Mouse (Mus musculus): ENCODE results near the gene Cd300c2. TPM values are rescaled to one million over a fixed set of nuclear protein-coding genes. Genes with fewer than 3 reads are reported as not detected.

The Cd300c2 gene
- polyA plus RNA-seq (2014; fragmentation: Illumina TruSeq; extraction: RNeasy Lipid Tissue Mini Kit (QIAGEN cat#74804); ENCODE audit: low read depth, low replicate concordance) = 1.7 TPM

DNA sequence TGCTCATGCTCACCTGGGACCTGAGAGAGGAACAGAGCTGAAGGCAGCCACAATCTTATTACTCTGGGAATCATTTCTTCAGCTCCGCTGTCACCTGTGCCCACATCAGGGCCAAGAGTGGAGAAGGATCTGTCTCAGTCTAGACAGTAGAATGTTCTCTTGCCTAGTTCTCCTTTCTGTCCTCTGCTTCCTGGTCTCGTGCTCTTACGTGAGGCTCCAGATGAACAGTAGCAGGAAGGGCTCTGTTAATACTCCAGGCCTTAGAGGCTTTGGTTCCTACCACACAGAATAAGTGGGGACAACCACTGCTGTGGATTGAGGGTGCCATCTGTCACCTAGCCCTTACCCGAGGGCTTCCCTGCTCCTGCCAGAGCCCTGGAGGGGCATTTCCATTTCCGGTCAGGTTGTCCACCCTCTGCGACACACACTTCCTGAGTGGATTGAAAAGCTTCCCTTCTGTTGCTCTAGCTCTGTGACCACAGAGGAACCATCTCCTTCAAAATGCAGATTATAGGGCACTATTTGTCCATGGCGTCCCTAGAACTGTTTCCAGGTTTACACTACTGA, at the start of gene Cd300c2:
TSS of gene Cd300c2 (minus strand) at position 407 of the 567 bp plus-strand sequence.

DNA sequence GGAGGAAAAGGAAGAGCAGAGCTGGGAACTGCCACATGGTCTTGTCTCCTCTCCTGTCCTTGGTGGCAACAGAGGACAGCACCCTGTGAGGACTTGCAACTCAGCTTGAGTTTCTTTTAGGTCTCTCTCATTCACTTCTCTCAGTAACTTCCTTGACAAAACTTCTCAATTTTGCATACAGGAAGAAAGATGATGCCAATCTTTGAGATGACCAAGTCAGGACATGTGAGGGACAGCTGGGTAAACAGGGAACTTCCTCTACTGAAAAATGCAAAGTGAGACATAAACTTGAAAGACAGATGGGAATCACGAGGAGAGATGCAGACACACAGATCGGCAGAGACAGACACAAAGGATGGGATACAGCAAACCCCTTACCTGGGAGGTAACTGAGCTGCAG, 46.6 kb upstream of the Cd300c2 start, which contains the start of gene Cd300ld3:
TSS of gene Cd300ld3 (minus strand) at position 151 of the 400 bp plus-strand sequence.

DNA sequence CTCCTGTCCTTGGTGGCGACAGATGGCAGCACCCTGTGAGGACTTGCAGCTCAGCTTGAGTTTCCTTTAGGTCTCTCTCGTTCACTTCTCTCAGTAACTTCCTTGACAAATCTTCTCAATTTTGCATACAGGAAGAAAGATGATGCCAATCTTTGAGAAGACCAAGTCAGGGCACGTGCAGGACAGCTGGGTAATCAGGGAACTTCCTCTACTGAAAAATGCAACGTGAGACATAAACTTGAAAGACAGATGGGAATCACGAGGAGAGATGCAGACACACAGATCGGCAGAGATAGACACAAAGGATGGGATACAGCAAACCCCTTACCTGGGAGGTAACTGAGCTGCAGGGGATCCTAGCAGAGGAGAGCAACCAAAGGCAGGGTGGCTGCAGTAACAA, 36.0 kb upstream of the Cd300c2 start, which contains the start of gene Cd300ld5:
TSS of gene Cd300ld5 (minus strand) at position 101 of the 400 bp plus-strand sequence.

DNA sequence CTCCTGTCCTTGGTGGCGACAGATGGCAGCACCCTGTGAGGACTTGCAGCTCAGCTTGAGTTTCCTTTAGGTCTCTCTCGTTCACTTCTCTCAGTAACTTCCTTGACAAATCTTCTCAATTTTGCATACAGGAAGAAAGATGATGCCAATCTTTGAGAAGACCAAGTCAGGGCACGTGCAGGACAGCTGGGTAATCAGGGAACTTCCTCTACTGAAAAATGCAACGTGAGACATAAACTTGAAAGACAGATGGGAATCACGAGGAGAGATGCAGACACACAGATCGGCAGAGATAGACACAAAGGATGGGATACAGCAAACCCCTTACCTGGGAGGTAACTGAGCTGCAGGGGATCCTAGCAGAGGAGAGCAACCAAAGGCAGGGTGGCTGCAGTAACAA, 25.2 kb upstream of the Cd300c2 start, which contains the start of gene Cd300ld4:
TSS of gene Cd300ld4 (minus strand) at position 101 of the 400 bp plus-strand sequence.

DNA sequence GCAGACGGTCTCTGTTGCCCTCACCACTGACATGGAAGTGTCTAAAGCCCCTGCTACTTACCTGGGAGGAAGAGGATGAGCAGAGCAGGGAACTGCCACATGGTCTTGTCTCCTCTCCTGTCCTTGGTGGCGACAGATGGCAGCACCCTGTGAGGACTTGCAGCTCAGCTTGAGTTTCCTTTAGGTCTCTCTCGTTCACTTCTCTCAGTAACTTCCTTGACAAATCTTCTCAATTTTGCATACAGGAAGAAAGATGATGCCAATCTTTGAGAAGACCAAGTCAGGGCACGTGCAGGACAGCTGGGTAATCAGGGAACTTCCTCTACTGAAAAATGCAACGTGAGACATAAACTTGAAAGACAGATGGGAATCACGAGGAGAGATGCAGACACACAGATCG, 14.4 kb upstream of the Cd300c2 start, which contains the start of gene Cd300ld2:
TSS of gene Cd300ld2 (minus strand) at position 101 of the 400 bp plus-strand sequence.

DNA sequence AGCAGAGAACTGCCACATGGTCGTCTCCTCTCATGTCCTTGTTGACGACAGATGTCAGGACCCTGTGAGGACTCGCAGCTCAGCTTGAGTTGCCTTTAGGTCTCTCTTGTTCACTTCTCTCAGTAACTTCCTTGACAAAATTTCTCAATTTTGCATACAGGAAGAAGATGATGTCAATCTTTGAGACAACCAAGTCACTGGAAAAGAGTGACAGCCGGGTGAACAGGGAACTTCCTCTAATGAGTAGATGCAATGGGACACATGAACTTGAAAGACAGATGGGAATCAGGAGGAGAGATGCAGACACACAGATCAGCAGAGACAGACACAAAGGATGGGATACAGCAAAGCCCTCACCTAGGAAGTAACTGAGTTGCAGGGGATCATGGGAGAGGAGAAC, 11.9 kb downstream of the Cd300c2 start, which contains the start of gene Cd300ld:
TSS of gene Cd300ld (minus strand) at position 130 of the 400 bp plus-strand sequence.

DNA sequence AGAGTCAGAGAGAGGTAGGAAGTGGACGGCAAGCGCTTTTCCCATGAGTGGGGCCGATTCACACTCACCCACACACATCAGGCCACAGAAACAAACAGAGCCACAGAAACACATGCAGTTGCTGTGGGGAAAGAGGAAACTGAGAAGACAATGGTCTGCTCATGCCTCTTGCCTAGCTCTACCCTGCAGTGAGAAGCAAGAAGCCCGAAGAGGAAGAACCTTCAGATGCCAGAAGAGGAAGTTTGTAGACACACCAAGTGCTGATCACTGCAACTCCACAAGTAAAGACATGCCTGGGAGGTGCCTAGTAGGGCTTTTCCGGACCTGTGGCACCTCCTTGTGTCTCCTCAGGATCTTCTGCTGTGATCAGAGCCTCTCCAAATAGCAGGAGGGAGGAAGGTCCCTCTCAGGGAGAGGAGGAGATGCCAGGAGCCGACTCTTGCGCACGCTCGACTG, 32.9 kb downstream of the Cd300c2 start, which contains the start of gene Cd300c:
TSS of gene Cd300c (minus strand) at position 406 of the 456 bp plus-strand sequence.

Other genes with a start within 250 kb of the Cd300c2 start
- gene Kif19a, start 236.5 kb downstream of the Cd300c2 start, polyA plus RNA-seq (2014; fragmentation: Illumina TruSeq; extraction: RNeasy Lipid Tissue Mini Kit (QIAGEN cat#74804); ENCODE audit: low read depth, low replicate concordance) = not detected
- gene Btbd17, start 205.9 kb downstream of the Cd300c2 start, polyA plus RNA-seq (2014; fragmentation: Illumina TruSeq; extraction: RNeasy Lipid Tissue Mini Kit (QIAGEN cat#74804); ENCODE audit: low read depth, low replicate concordance) = not detected
- gene Gpr142, start 203.0 kb downstream of the Cd300c2 start, polyA plus RNA-seq (2014; fragmentation: Illumina TruSeq; extraction: RNeasy Lipid Tissue Mini Kit (QIAGEN cat#74804); ENCODE audit: low read depth, low replicate concordance) = not detected
- 0.23 TPM for gene Gprc5c, start 150.7 kb downstream of the Cd300c2 start, polyA plus RNA-seq (2014; fragmentation: Illumina TruSeq; extraction: RNeasy Lipid Tissue Mini Kit (QIAGEN cat#74804); ENCODE audit: low read depth, low replicate concordance)
- 2.3 TPM for gene Cd300a, start 111.8 kb downstream of the Cd300c2 start, polyA plus RNA-seq (2014; fragmentation: Illumina TruSeq; extraction: RNeasy Lipid Tissue Mini Kit (QIAGEN cat#74804); ENCODE audit: low read depth, low replicate concordance)
- gene Cd300lb, start 67.5 kb downstream of the Cd300c2 start, polyA plus RNA-seq (2014; fragmentation: Illumina TruSeq; extraction: RNeasy Lipid Tissue Mini Kit (QIAGEN cat#74804); ENCODE audit: low read depth, low replicate concordance) = 1.0 TPM
- gene Cd300c, start 32.7 kb downstream of the Cd300c2 start, polyA plus RNA-seq (2014; fragmentation: Illumina TruSeq; extraction: RNeasy Lipid Tissue Mini Kit (QIAGEN cat#74804); ENCODE audit: low read depth, low replicate concordance) = not detected
- 3.6 TPM for gene Cd300ld, start 12.0 kb downstream of the Cd300c2 start, polyA plus RNA-seq (2014; fragmentation: Illumina TruSeq; extraction: RNeasy Lipid Tissue Mini Kit (QIAGEN cat#74804); ENCODE audit: low read depth, low replicate concordance)
- gene Cd300ld2, start 14.3 kb upstream of the Cd300c2 start, polyA plus RNA-seq (2014; fragmentation: Illumina TruSeq; extraction: RNeasy Lipid Tissue Mini Kit (QIAGEN cat#74804); ENCODE audit: low read depth, low replicate concordance) = not detected
- not detected for gene Cd300ld4, start 25.1 kb upstream of the Cd300c2 start, polyA plus RNA-seq (2014; fragmentation: Illumina TruSeq; extraction: RNeasy Lipid Tissue Mini Kit (QIAGEN cat#74804); ENCODE audit: low read depth, low replicate concordance)
- gene Cd300ld5, start 35.9 kb upstream of the Cd300c2 start, polyA plus RNA-seq (2014; fragmentation: Illumina TruSeq; extraction: RNeasy Lipid Tissue Mini Kit (QIAGEN cat#74804); ENCODE audit: low read depth, low replicate concordance) = 2.1 TPM
- gene Cd300ld3, start 46.5 kb upstream of the Cd300c2 start, polyA plus RNA-seq (2014; fragmentation: Illumina TruSeq; extraction: RNeasy Lipid Tissue Mini Kit (QIAGEN cat#74804); ENCODE audit: low read depth, low replicate concordance) = 2.1 TPM
- not detected for gene Cd300e, start 60.3 kb upstream of the Cd300c2 start, polyA plus RNA-seq (2014; fragmentation: Illumina TruSeq; extraction: RNeasy Lipid Tissue Mini Kit (QIAGEN cat#74804); ENCODE audit: low read depth, low replicate concordance)
- 0.23 TPM for gene Rab37, start 89.6 kb upstream of the Cd300c2 start, polyA plus RNA-seq (2014; fragmentation: Illumina TruSeq; extraction: RNeasy Lipid Tissue Mini Kit (QIAGEN cat#74804); ENCODE audit: low read depth, low replicate concordance)
- gene Cd300lf, start 132.1 kb upstream of the Cd300c2 start, polyA plus RNA-seq (2014; fragmentation: Illumina TruSeq; extraction: RNeasy Lipid Tissue Mini Kit (QIAGEN cat#74804); ENCODE audit: low read depth, low replicate concordance) = 0.93 TPM
- 3.4 TPM for gene Slc9a3r1, start 161.5 kb upstream of the Cd300c2 start, polyA plus RNA-seq (2014; fragmentation: Illumina TruSeq; extraction: RNeasy Lipid Tissue Mini Kit (QIAGEN cat#74804); ENCODE audit: low read depth, low replicate concordance)
- 1.3 TPM for gene Tmem104, start 185.6 kb upstream of the Cd300c2 start, polyA plus RNA-seq (2014; fragmentation: Illumina TruSeq; extraction: RNeasy Lipid Tissue Mini Kit (QIAGEN cat#74804); ENCODE audit: low read depth, low replicate concordance)
- gene Nat9, start 186.0 kb upstream of the Cd300c2 start, polyA plus RNA-seq (2014; fragmentation: Illumina TruSeq; extraction: RNeasy Lipid Tissue Mini Kit (QIAGEN cat#74804); ENCODE audit: low read depth, low replicate concordance) = 0.82 TPM

Data from adrenal gland, adult 10 weeks (tissue).